Mouse (Mus musculus) lung, embryonic 14.5 days (tissue): Measurements from ENCODE around the gene Scrn1. TPM values are rescaled to one million over a fixed set of nuclear protein-coding genes. Genes with fewer than 3 reads are reported as not detected.

Experiments
- ATAC-seq: fragments of 200-750 bp; cut with Nextera tagmentation; 2 replicates; pipeline ENCODE4 v1.8.0; 2017; ENCODE audit warnings: mild to moderate bottlenecking, moderate TSS enrichment, moderate library complexity; ENCODE audit not compliant: insufficient read depth
- DNase-seq: peaks from one replicate; pipeline ENCODE4 v3.0.0-alpha.2; 2015
- H3K27ac ChIP-seq: fragments of 300-500 bp; sonication (generic); 2 replicates; pipeline ENCODE4 v1.5.1; 2014; ENCODE audit warnings: low read depth, mild to moderate bottlenecking, moderate library complexity
- H3K27me3 ChIP-seq: fragments of 300-500 bp; sonication (generic); 2 replicates; pipeline ENCODE4 v1.6.1; 2014; ENCODE audit warnings: low read length, control low read depth; ENCODE audit not compliant: insufficient read depth
- H3K36me3 ChIP-seq: fragments of 300-500 bp; sonication (generic); 2 replicates; pipeline ENCODE4 v1.6.1; 2014; ENCODE audit warnings: control low read depth; ENCODE audit not compliant: insufficient read depth
- H3K4me1 ChIP-seq: fragments of 300-500 bp; sonication (generic); 2 replicates; pipeline ENCODE4 v1.6.1; 2014; ENCODE audit warnings: antibody characterized with exemption, control low read depth; ENCODE audit not compliant: insufficient read depth
- H3K4me2 ChIP-seq: fragments of 300-500 bp; sonication (generic); 2 replicates; pipeline ENCODE4 v1.6.1; 2014; ENCODE audit warnings: mild to moderate bottlenecking
- H3K4me3 ChIP-seq: fragments of 300-500 bp; sonication (generic); 2 replicates; pipeline ENCODE4 v1.5.1; 2014; ENCODE audit warnings: low read depth, low read length
- H3K9ac ChIP-seq: fragments of 300-500 bp; sonication (generic); 2 replicates; pipeline ENCODE4 v1.6.1; 2014
- H3K9me3 ChIP-seq: fragments of 300-500 bp; sonication (generic); 2 replicates; pipeline ENCODE4 v1.6.1; 2016; ENCODE audit warnings: low read depth, low read length, control low read depth
- CTCF ChIP-seq: IDR thresholded peaks from 2 replicates; pipeline ENCODE4 v1.5.1; 2016; ENCODE audit warnings: antibody characterized with exemption, low read depth
- WGBS: fragments of 180-500 bp; shearing (Covaris S2); extraction: QIAGEN DNeasy Blood & Tissue Kit; methylation state at CpG from one replicate; pipeline ENCODE4 v1.1.7; 2014; 5-methylcytosine and 5-hydroxymethylcytosine counted together
- polyA plus RNA-seq: library from polyadenylated mRNA; unstranded; fragments of >200 nt; fragmentation: Nextera tagmentation; extraction: Ambion mirVana; gene quantifications from 2 replicates; pipeline ENCODE4 v1.2.1, GENCODE M21; 2014

Gene Scrn1
- polyA plus RNA-seq, 1 experiment from 2014 or later = 1.9 TPM

- no peak for TF ChIP-seq CTCF
- H3K9ac ChIP-seq = no peak overlapping the region
- no peak overlapping the region for H3K4me3 ChIP-seq
- no peaks in the 10 kb centered on the region for H3K4me1 ChIP-seq
- no peak for ATAC-seq
- no peak overlapping the region for H3K27ac ChIP-seq
- 39% methylated on average over 7 of the region's 7 CpGs for WGBS
- no peak overlapping the region for H3K4me2 ChIP-seq
- no peaks in the 10 kb centered on the region for H3K9me3 ChIP-seq
- DNase-seq = no peak
- no peaks in the 10 kb centered on the region for H3K36me3 ChIP-seq
- no peaks in the 10 kb centered on the region for H3K27me3 ChIP-seq
Observed at GRCm38 (mm10) chr6:54491074-54491473, 75.2 kb downstream of the Scrn1 start.

- peak overlapping the region; percentile 22; the same call in 1 of the 2 replicates for H3K4me3 ChIP-seq
- 14% methylated on average over 6 of the region's 6 CpGs for WGBS
- no peaks in the 10 kb centered on the region for H3K36me3 ChIP-seq
- no peak for TF ChIP-seq CTCF
- H3K4me1 ChIP-seq = no peaks in the 10 kb centered on the region
- peak overlapping the region; percentile 57 for H3K4me2 ChIP-seq
- H3K9me3 ChIP-seq = no peaks in the 10 kb centered on the region
- ATAC-seq (0 out of 2 replicates have a peak, but pooled peaks have one; percentile 38), DNase-seq (no peak)
- no peak overlapping the region for H3K27ac ChIP-seq
- no peak overlapping the region for H3K9ac ChIP-seq
- H3K27me3 ChIP-seq = peaks cover 13% of the 10 kb centered on the region
Observed at GRCm38 (mm10) chr6:54485973-54486569, 80.2 kb downstream of the Scrn1 start.

- Histone ChIP-seq H3K27me3 (peaks cover 13% of the 10 kb centered on the region), H3K9me3 (no peaks in the 10 kb centered on the region), H3K4me1 (no peaks in the 10 kb centered on the region), H3K36me3 (no peaks in the 10 kb centered on the region), H3K4me2 (peak overlapping the region; percentile 57), H3K9ac (0 out of 2 replicates have a peak overlapping the region, but pooled peaks have one; percentile 23), H3K4me3 (peak overlapping the region; percentile 22), H3K27ac (0 out of 2 replicates have a peak overlapping the region, but pooled peaks have one; percentile 3)
- peak; percentile 73 for ATAC-seq
- no peak for TF ChIP-seq CTCF
- DNase-seq = no peak
- WGBS = 5% methylated on average over 23 of the region's 25 CpGs
Observed at GRCm38 (mm10) chr6:54485435-54485901, 80.8 kb downstream of the Scrn1 start.

- Histone ChIP-seq H3K4me1 (no peaks in the 10 kb centered on the region), H3K27ac (no peak overlapping the region; the same call in 1 of the 2 replicates), H3K4me3 (peak overlapping the region; percentile 22; the same call in 1 of the 2 replicates), H3K36me3 (no peaks in the 10 kb centered on the region), H3K9me3 (no peaks in the 10 kb centered on the region), H3K27me3 (peaks cover 13% of the 10 kb centered on the region), H3K9ac (0 out of 2 replicates have a peak overlapping the region, but pooled peaks have one; percentile 23), H3K4me2 (peak overlapping the region; percentile 57)
- WGBS = 17% methylated on average over 12 of the region's 12 CpGs
- DNase-seq = no peak
- ATAC-seq = peak; percentile 61
- no peak for TF ChIP-seq CTCF
Observed at GRCm38 (mm10) chr6:54485000-54485399, 81.3 kb downstream of the Scrn1 start.

GRCm38 (mm10) chr6:54481390-54482112 is 84.7 kb downstream of the Scrn1 start:
- no peaks in the 10 kb centered on the region for H3K4me1 ChIP-seq
- WGBS = 76% methylated on average over 15 of the region's 15 CpGs

GRCm38 (mm10) chr6:54478646-54479324 is 87.5 kb downstream of the Scrn1 start:
- ATAC-seq (no peak), DNase-seq (peak; percentile 48)
- Histone ChIP-seq H3K4me1 (no peaks in the 10 kb centered on the region), H3K36me3 (no peaks in the 10 kb centered on the region), H3K9me3 (no peaks in the 10 kb centered on the region), H3K4me3 (no peak overlapping the region), H3K27me3 (no peaks in the 10 kb centered on the region), H3K27ac (no peak overlapping the region), H3K4me2 (no peak overlapping the region), H3K9ac (no peak overlapping the region)
- peak; percentile 47 for TF ChIP-seq CTCF
- 68% methylated on average over 5 of the region's 5 CpGs for WGBS

More at GRCm38 (mm10) chr6:54481390-54482112, 84.7 kb downstream of the Scrn1 start:
- Histone ChIP-seq H3K9ac (no peak overlapping the region), H3K27me3 (peaks cover 13% of the 10 kb centered on the region), H3K27ac (no peak overlapping the region), H3K4me2 (no peak overlapping the region), H3K9me3 (no peaks in the 10 kb centered on the region), H3K4me3 (no peak overlapping the region), H3K36me3 (no peaks in the 10 kb centered on the region)
- no peak for DNase-seq
- no peak for TF ChIP-seq CTCF
- no peak for ATAC-seq
